Comparison of ENCODE assay signal across 32 mouse cellular contexts in genomic region chr3:69900335-69900734, GRCm38 (mm10). TPM values are rescaled to one million over a fixed set of nuclear protein-coding genes. Genes with fewer than 3 reads are reported as not detected.
DNase-seq lines count a peak whose midpoint lies in the region; ATAC-seq and TF ChIP-seq lines count a peak whose summit lies in the region.
"Had no signal": no experiment of that assay in that cellular context is flagged by ENCODE, and none has a peak within 500 bp of the region (broad histone marks: within the 10 kb centered on the region; RNA-seq: fewer than 3 reads in every experiment).

No protein-coding gene starts in this region.

- no peaks in the 10 kb centered on the region for H3K9me3 ChIP-seq in lung, embryonic 14.5 days (ENCODE audit: low read depth, low read length)
- no peaks in the 10 kb centered on the region for H3K9me3 ChIP-seq in lung, postnatal 0 days (ENCODE audit: low read length)
- H3K9me3 ChIP-seq in midbrain, embryonic 13.5 days: no peaks in the 10 kb centered on the region
- H3K9me3 ChIP-seq: embryonic facial prominence, embryonic 12.5 days; embryonic facial prominence, embryonic 15.5 days; forebrain, embryonic 12.5 days; forebrain, embryonic 15.5 days; hindbrain, embryonic 12.5 days; hindbrain, embryonic 15.5 days had no signal

- H3K36me3 ChIP-seq in lung, embryonic 14.5 days (ENCODE audit: insufficient read depth): no peaks in the 10 kb centered on the region
- H3K36me3 ChIP-seq in lung, postnatal 0 days (ENCODE audit: insufficient read depth, low read length): no peaks in the 10 kb centered on the region
- H3K36me3 ChIP-seq in midbrain, embryonic 13.5 days: no peaks in the 10 kb centered on the region
- H3K36me3 ChIP-seq: embryonic facial prominence, embryonic 12.5 days; embryonic facial prominence, embryonic 15.5 days; forebrain, embryonic 12.5 days; forebrain, embryonic 15.5 days; hindbrain, embryonic 12.5 days; hindbrain, embryonic 15.5 days had no signal

- no peak for TF ChIP-seq CTCF in lung, embryonic 14.5 days (IDR thresholded peaks at IDR 0.05; ENCODE audit: low read depth)
- TF ChIP-seq CTCF in lung, postnatal 0 days (IDR thresholded peaks at IDR 0.05): no peak

- DNase-seq in lung, embryonic 14.5 days: peak; percentile 6
- DNase-seq in lung, postnatal 14 days: no peak
- DNase-seq in lung, postnatal 0 days (ENCODE audit: low spot score): peak; percentile 20
- DNase-seq in lung, postnatal 36 days: peak; percentile 41
- DNase-seq: adrenal gland, adult 2 months; adrenal gland, postnatal 14 days; cerebellum, adult 11 months; cerebellum, adult 2 months; cerebellum, adult 9-11 months; cerebellum, postnatal 25 days; gastrocnemius, postnatal 25 days; heart, adult 2 months had no signal

- 36% methylated on average over 5 of the region's 5 CpGs for WGBS in lung, embryonic 14.5 days
- 34% methylated on average over 5 of the region's 5 CpGs for WGBS in lung, postnatal 0 days
- WGBS in midbrain, embryonic 13.5 days: 66% methylated on average over 5 of the region's 5 CpGs

- H3K27me3 ChIP-seq in lung, embryonic 14.5 days (ENCODE audit: insufficient read depth, low read length): no peaks in the 10 kb centered on the region
- no peaks in the 10 kb centered on the region for H3K27me3 ChIP-seq in lung, postnatal 0 days (replicated peaks; ENCODE audit: insufficient read depth, low read length)
- H3K27me3 ChIP-seq in midbrain, embryonic 13.5 days: no peaks in the 10 kb centered on the region
- H3K27me3 ChIP-seq: embryonic facial prominence, embryonic 12.5 days; embryonic facial prominence, embryonic 15.5 days; forebrain, embryonic 12.5 days; forebrain, embryonic 15.5 days; hindbrain, embryonic 12.5 days; hindbrain, embryonic 15.5 days had no signal

- ATAC-seq in lung, embryonic 14.5 days (ENCODE audit: insufficient read depth): no peak
- peak; percentile 82 for ATAC-seq in lung, postnatal 0 days
- no peak for ATAC-seq in erythroblast, adult 5-6 weeks (replicated peaks; ENCODE audit: low FRiP score, poor library complexity, severe bottlenecking)
- no peak for ATAC-seq in midbrain, embryonic 13.5 days
- ATAC-seq: CD4-positive, CD25-positive, alpha-beta regulatory T cell, adult 4 months; forebrain, embryonic 15.5 days had no signal

- TF ChIP-seq EP300 in lung, postnatal 0 days (IDR thresholded peaks at IDR 0.05): no peak

- H3K4me3 ChIP-seq in lung, embryonic 14.5 days (ENCODE audit: low read depth, low read length): no peak overlapping the region
- H3K4me3 ChIP-seq in lung, postnatal 0 days (ENCODE audit: low read depth, low read length): no peak overlapping the region
- H3K4me3 ChIP-seq in midbrain, embryonic 13.5 days (replicated peaks): no peak overlapping the region
- H3K4me3 ChIP-seq: embryonic facial prominence, embryonic 12.5 days; embryonic facial prominence, embryonic 15.5 days; erythroblast, embryonic 14.5 days; forebrain, embryonic 12.5 days; forebrain, embryonic 15.5 days; heart, adult 2 months; hindbrain, embryonic 12.5 days; hindbrain, embryonic 15.5 days had no signal

- peaks cover 7% of the 10 kb centered on the region; the same call in 1 of the 2 replicates for H3K4me1 ChIP-seq in lung, embryonic 14.5 days (ENCODE audit: insufficient read depth)
- no peaks in the 10 kb centered on the region for H3K4me1 ChIP-seq in lung, postnatal 0 days (ENCODE audit: insufficient read depth, low read depth, low read length)
- H3K4me1 ChIP-seq in midbrain, embryonic 13.5 days (replicated peaks): no peaks in the 10 kb centered on the region
- H3K4me1 ChIP-seq: embryonic facial prominence, embryonic 12.5 days; forebrain, embryonic 12.5 days; forebrain, embryonic 15.5 days; hindbrain, embryonic 12.5 days; hindbrain, embryonic 15.5 days had no signal

- H3K4me2 ChIP-seq in lung, embryonic 14.5 days: no peak overlapping the region
- no peak overlapping the region for H3K4me2 ChIP-seq in lung, postnatal 0 days (replicated peaks; ENCODE audit: low read depth, low read length)
- no peak overlapping the region for H3K4me2 ChIP-seq in midbrain, embryonic 13.5 days (replicated peaks)
- H3K4me2 ChIP-seq: embryonic facial prominence, embryonic 12.5 days; embryonic facial prominence, embryonic 15.5 days; forebrain, embryonic 12.5 days; forebrain, embryonic 15.5 days; heart, embryonic 11.5 days; hindbrain, embryonic 12.5 days; hindbrain, embryonic 15.5 days had no signal

- no peak overlapping the region for H3K27ac ChIP-seq in lung, embryonic 14.5 days (ENCODE audit: low read depth)
- no peak overlapping the region for H3K27ac ChIP-seq in lung, postnatal 0 days (ENCODE audit: low read length)
- no peak overlapping the region for H3K27ac ChIP-seq in midbrain, embryonic 13.5 days
- H3K27ac ChIP-seq: embryonic facial prominence, embryonic 12.5 days; embryonic facial prominence, embryonic 15.5 days; forebrain, embryonic 12.5 days; forebrain, embryonic 15.5 days; heart, adult 2 months; hindbrain, embryonic 12.5 days; hindbrain, embryonic 15.5 days had no signal

- no peak overlapping the region for H3K9ac ChIP-seq in lung, embryonic 14.5 days
- H3K9ac ChIP-seq in lung, postnatal 0 days (replicated peaks; ENCODE audit: low read depth): no peak overlapping the region
- H3K9ac ChIP-seq in midbrain, embryonic 13.5 days (replicated peaks): no peak overlapping the region
- H3K9ac ChIP-seq: embryonic facial prominence, embryonic 12.5 days; embryonic facial prominence, embryonic 15.5 days; forebrain, embryonic 12.5 days; forebrain, embryonic 15.5 days; hindbrain, embryonic 12.5 days; hindbrain, embryonic 15.5 days had no signal

RNA-seq across cellular contexts. Expression of gene Sptssb, which starts 40.6 kb away (rescaled TPM):
- 9.8 and 10.8 TPM in 2 replicates for polyA plus RNA-seq in lung, embryonic 14.5 days (2014; fragmentation: Nextera tagmentation; extraction: Ambion mirVana)
- 4.1 and 5.0 TPM in 2 replicates for polyA plus RNA-seq in lung, postnatal 0 days (2015; fragmentation: Nextera tagmentation; extraction: Ambion mirVana)
- not detected in 2 replicates for total RNA-seq in erythroblast, adult 5-6 weeks (2015; ENCODE audit: low replicate concordance)
- total RNA-seq in erythroblast, adult 5-6 weeks (2017; ENCODE audit: low replicate concordance): not detected in 2 replicates
- polyA plus RNA-seq in midbrain, embryonic 13.5 days (2015; fragmentation: Nextera tagmentation; extraction: Ambion mirVana): 0.19 and 0.26 TPM in 2 replicates
- total RNA-seq: adrenal gland, adult 2 months; adrenal gland, postnatal 14 days; adrenal gland, postnatal 4 days; common myeloid progenitor, adult 5-6 weeks; gastrocnemius, adult 8-10 months; gastrocnemius, postnatal 25 days; granulocyte monocyte progenitor cell, adult 5-6 weeks; heart, adult 2 months; heart, postnatal 25 days; hematopoietic stem cell, adult 5-6 weeks; MEL had no signal
- polyA plus RNA-seq: adrenal gland, adult 2 months; C2C12; CD4-positive, CD25-positive, alpha-beta regulatory T cell, adult 4 months; erythroblast, embryonic 14.5 days; heart, adult 2 months; heart, postnatal 0 days had no signal
